Mouse (Mus musculus) embryonic facial prominence, embryonic 11.5 days (tissue): Measurements from ENCODE around the gene Tmem182. TPM values are rescaled to one million over a fixed set of nuclear protein-coding genes. Genes with fewer than 3 reads are reported as not detected.
A peak's percentile ranks its signal among the peaks of the same experiment; 100 is the strongest.

ENCODE experiments used
- ATAC-seq: fragments of 200-750 bp; cut with Nextera tagmentation; replicated peaks from 2 replicates; pipeline ENCODE4 v1.8.0; 2017; ENCODE audit warnings: low read depth; ENCODE audit not compliant: insufficient number of reproducible peaks, low FRiP score, low TSS enrichment
- DNase-seq: peaks from one replicate; pipeline ENCODE4 v3.0.0-alpha.2; 2015; ENCODE audit warnings: low spot score
- H3K27ac ChIP-seq: fragments of 300-500 bp; sonication (generic); replicated peaks from 2 replicates; pipeline ENCODE4 v1.5.1; 2014; ENCODE audit warnings: mild to moderate bottlenecking, low read depth, low read length, control low read depth
- H3K27me3 ChIP-seq: fragments of 300-500 bp; sonication (generic); 2 replicates; pipeline ENCODE4 v1.6.1; 2014; ENCODE audit warnings: mild to moderate bottlenecking, low read length, moderate library complexity, mixed read lengths; ENCODE audit not compliant: control insufficient read depth, insufficient read depth
- H3K36me3 ChIP-seq: fragments of 300-500 bp; sonication (generic); replicated peaks from 2 replicates; pipeline ENCODE4 v1.6.1; 2014; ENCODE audit warnings: low read depth, mild to moderate bottlenecking, low read length, moderate library complexity, mixed read lengths; ENCODE audit not compliant: control insufficient read depth, insufficient read depth
- H3K4me1 ChIP-seq: fragments of 300-500 bp; sonication (generic); 2 replicates; pipeline ENCODE4 v1.6.1; 2014; ENCODE audit warnings: low read length, mixed read lengths; ENCODE audit not compliant: control insufficient read depth, insufficient read depth
- H3K4me2 ChIP-seq: fragments of 300-500 bp; sonication (generic); 2 replicates; pipeline ENCODE4 v1.6.1; 2014; ENCODE audit warnings: low read depth, mild to moderate bottlenecking, control low read depth, low read length, moderate library complexity
- H3K4me3 ChIP-seq: fragments of 300-500 bp; sonication (generic); 2 replicates; pipeline ENCODE4 v1.5.1; 2014; ENCODE audit warnings: low read depth, low read length, control low read depth
- H3K9ac ChIP-seq: fragments of 300-500 bp; sonication (generic); replicated peaks from 2 replicates; pipeline ENCODE4 v1.6.1; 2014; ENCODE audit warnings: mild to moderate bottlenecking, control low read depth, low read length
- H3K9me3 ChIP-seq: fragments of 300-500 bp; sonication (generic); replicated peaks from 2 replicates; pipeline ENCODE4 v1.6.1; 2016; ENCODE audit warnings: mild to moderate bottlenecking, low read length, inconsistent platforms, mixed read lengths; ENCODE audit not compliant: control insufficient read depth
- WGBS: fragments of 180-500 bp; shearing (Covaris S2); extraction: QIAGEN DNeasy Blood & Tissue Kit; methylation state at CpG from one replicate; pipeline ENCODE4 v1.1.7; 2014; 5-methylcytosine and 5-hydroxymethylcytosine counted together
- polyA plus RNA-seq: library from polyadenylated mRNA; unstranded; fragments of >200 nt; fragmentation: Nextera tagmentation; extraction: Ambion mirVana; gene quantifications from 2 replicates; pipeline ENCODE4 v1.2.1, GENCODE M21; 2014

Gene Tmem182
- polyA plus RNA-seq, 1 experiment from 2014 or later, result 0.36 TPM

GRCm38 (mm10) chr1:40804118-40804517 is 1.3 kb upstream of the Tmem182 start:
- no peaks in the 10 kb centered on the region for H3K36me3 ChIP-seq
- H3K9me3 ChIP-seq, result no peaks in the 10 kb centered on the region
- H3K4me1 ChIP-seq, result no peaks in the 10 kb centered on the region
- H3K4me3 ChIP-seq, result no peak overlapping the region
- H3K9ac ChIP-seq, result no peak overlapping the region
- DNase-seq, result no peak
- H3K27me3 ChIP-seq, result no peaks in the 10 kb centered on the region
- ATAC-seq, result no peak
- no peak overlapping the region for H3K27ac ChIP-seq
- H3K4me2 ChIP-seq, result no peak overlapping the region
- WGBS, result 85% methylated on average over 12 of the region's 12 CpGs

GRCm38 (mm10) chr1:40805891-40806290 is 490 bp downstream of the Tmem182 start:
- no peaks in the 10 kb centered on the region for H3K36me3 ChIP-seq
- no peaks in the 10 kb centered on the region for H3K9me3 ChIP-seq
- no peak for ATAC-seq
- WGBS, result 90% methylated on average over 11 of the region's 11 CpGs
- H3K9ac ChIP-seq, result no peak overlapping the region
- H3K27ac ChIP-seq, result no peak overlapping the region
- no peak overlapping the region for H3K4me2 ChIP-seq
- H3K4me3 ChIP-seq, result no peak overlapping the region
- H3K4me1 ChIP-seq, result no peaks in the 10 kb centered on the region
- no peaks in the 10 kb centered on the region for H3K27me3 ChIP-seq
- no peak for DNase-seq

- ATAC-seq, result no peak
- H3K36me3 ChIP-seq, result no peaks in the 10 kb centered on the region
- H3K4me3 ChIP-seq, result no peak overlapping the region
- no peak overlapping the region for H3K4me2 ChIP-seq
- H3K27ac ChIP-seq, result no peak overlapping the region
- no peaks in the 10 kb centered on the region for H3K4me1 ChIP-seq
- no peak for DNase-seq
- no peaks in the 10 kb centered on the region for H3K9me3 ChIP-seq
- H3K27me3 ChIP-seq, result no peaks in the 10 kb centered on the region
- no peak overlapping the region for H3K9ac ChIP-seq
- 82% methylated on average over 3 of the region's 3 CpGs for WGBS
These were observed 3.2 kb downstream of the Tmem182 start for GRCm38 (mm10) chr1:40808643-40809042.

DNA sequence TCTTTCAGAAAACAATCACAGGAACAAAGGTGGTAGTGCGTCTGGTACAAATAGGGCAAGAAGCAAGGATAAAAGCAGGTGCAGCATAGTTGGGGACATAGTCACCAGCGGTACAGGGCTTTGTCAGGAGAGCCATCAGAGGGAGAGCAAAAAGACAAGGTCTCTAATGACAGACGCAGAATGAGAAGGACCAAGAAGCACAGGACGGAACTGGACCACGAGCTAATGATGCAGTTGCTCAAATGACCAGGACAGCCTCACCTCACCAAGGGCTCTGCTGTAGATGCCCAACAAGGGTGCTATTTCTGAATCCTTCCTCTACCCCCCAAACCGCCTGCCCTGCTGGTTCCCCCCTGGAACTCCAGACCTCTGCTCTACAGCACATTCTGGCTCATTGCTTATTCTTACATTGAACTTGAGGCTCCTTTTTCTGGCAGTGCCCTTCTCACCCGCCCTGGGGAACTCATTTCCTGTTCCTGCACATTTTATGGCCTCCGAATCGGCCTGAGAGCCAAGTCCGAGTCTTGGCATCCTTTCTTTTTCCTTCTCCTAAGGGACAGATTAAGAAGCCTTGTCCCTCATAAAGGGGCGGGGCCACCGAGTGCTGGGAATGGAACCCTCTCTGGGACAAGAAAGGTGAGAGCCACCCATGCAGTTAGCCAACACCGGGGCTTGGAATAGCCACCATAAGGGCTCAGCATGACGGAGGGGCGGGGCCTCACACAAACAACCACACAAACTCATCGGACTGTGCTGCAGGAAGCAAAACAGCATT is 9.9 kb downstream of the Tmem182 start:
- 67% methylated on average over 16 of the region's 16 CpGs for WGBS
- H3K27ac ChIP-seq, result no peak overlapping the region
- DNase-seq (no peak), ATAC-seq (no peak)
- no peak overlapping the region for H3K4me2 ChIP-seq
- no peak overlapping the region for H3K4me3 ChIP-seq
- no peak overlapping the region for H3K9ac ChIP-seq
- no peaks in the 10 kb centered on the region for H3K36me3 ChIP-seq
- no peaks in the 10 kb centered on the region for H3K27me3 ChIP-seq
- H3K4me1 ChIP-seq, result no peaks in the 10 kb centered on the region
- H3K9me3 ChIP-seq, result no peaks in the 10 kb centered on the region

DNA sequence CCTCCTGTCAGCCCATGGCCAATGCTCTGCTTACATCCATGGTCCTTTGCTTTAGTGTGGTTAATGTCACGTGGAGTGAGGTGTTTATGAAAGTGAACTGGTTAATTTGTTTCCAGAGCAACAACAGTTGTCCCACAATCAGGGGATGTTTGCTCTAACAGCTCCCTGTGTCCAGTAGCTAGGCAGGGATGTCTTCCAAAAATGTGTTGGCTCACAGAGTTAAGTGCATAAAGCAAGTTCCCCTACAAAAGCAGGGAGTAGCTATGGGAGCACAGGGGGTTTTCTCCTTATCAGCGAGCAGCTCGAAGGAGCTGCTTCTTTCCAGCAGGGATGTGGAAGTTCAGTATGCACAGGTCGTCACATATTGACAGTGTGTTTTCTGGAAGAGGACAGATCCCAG is 19.1 kb downstream of the Tmem182 start:
- Histone ChIP-seq H3K27ac (no peak overlapping the region), H3K36me3 (no peaks in the 10 kb centered on the region), H3K4me2 (no peak overlapping the region), H3K4me3 (no peak overlapping the region), H3K4me1 (no peaks in the 10 kb centered on the region), H3K27me3 (no peaks in the 10 kb centered on the region), H3K9me3 (no peaks in the 10 kb centered on the region), H3K9ac (no peak overlapping the region)
- 63% methylated on average over 4 of the region's 4 CpGs for WGBS
- no peak for ATAC-seq
- DNase-seq, result no peak

- no peaks in the 10 kb centered on the region for H3K4me1 ChIP-seq
- H3K36me3 ChIP-seq, result no peaks in the 10 kb centered on the region
- H3K9ac ChIP-seq, result no peak overlapping the region
- ATAC-seq (no peak), DNase-seq (peak; percentile 60)
- H3K27me3 ChIP-seq, result no peaks in the 10 kb centered on the region
- H3K27ac ChIP-seq, result no peak overlapping the region
- H3K4me3 ChIP-seq, result no peak overlapping the region
- H3K4me2 ChIP-seq, result no peak overlapping the region
- WGBS, result 48% methylated on average over 8 of the region's 8 CpGs
- no peaks in the 10 kb centered on the region for H3K9me3 ChIP-seq
These were observed 19.5 kb downstream of the Tmem182 start for GRCm38 (mm10) chr1:40824936-40825335.

- no peak overlapping the region for H3K9ac ChIP-seq
- DNase-seq (no peak), ATAC-seq (no peak)
- no peaks in the 10 kb centered on the region for H3K36me3 ChIP-seq
- H3K9me3 ChIP-seq, result no peaks in the 10 kb centered on the region
- no peaks in the 10 kb centered on the region for H3K27me3 ChIP-seq
- WGBS, result 79% methylated on average over 7 of the region's 7 CpGs
- H3K4me2 ChIP-seq, result no peak overlapping the region
- no peak overlapping the region for H3K27ac ChIP-seq
- H3K4me3 ChIP-seq, result no peak overlapping the region
- H3K4me1 ChIP-seq, result no peaks in the 10 kb centered on the region
These were observed 20.4 kb downstream of the Tmem182 start for GRCm38 (mm10) chr1:40825826-40826225.

- 81% methylated on average over 10 of the region's 10 CpGs for WGBS
- no peak for DNase-seq
These were observed 24.0 kb downstream of the Tmem182 start for GRCm38 (mm10) chr1:40829213-40829914.

More at GRCm38 (mm10) chr1:40829213-40829914, 24.0 kb downstream of the Tmem182 start:
- Histone ChIP-seq H3K4me1 (no peaks in the 10 kb centered on the region), H3K27ac (no peak overlapping the region), H3K36me3 (no peaks in the 10 kb centered on the region), H3K4me2 (no peak overlapping the region), H3K27me3 (no peaks in the 10 kb centered on the region), H3K9me3 (no peaks in the 10 kb centered on the region), H3K4me3 (no peak overlapping the region), H3K9ac (no peak overlapping the region)
- no peak for ATAC-seq
